Mouse (Mus musculus) MEL (cell line): ENCODE measurements around the gene Rab1a.

ENCODE experiments used
- CTCF ChIP-seq, 3 experiments: IDR thresholded peaks in 2 of 3; conservative IDR thresholded peaks in 1 of 3; 2 replicates each; pipeline ENCODE4 v1.5.1; 2011 to 2012; ENCODE audit warnings: low read length in 3 of 3, low read depth in 2 of 3, mild to moderate bottlenecking in 2 of 3, improper control_type of control experiment in 1 of 3, inconsistent platforms in 1 of 3, mixed read lengths in 1 of 3, moderate library complexity in 1 of 3; ENCODE audit not compliant: control insufficient read depth in 1 of 3, insufficient read depth in 1 of 3, poor library complexity in 1 of 3, severe bottlenecking in 1 of 3
- ELF1 ChIP-seq: IDR thresholded peaks from 2 replicates; pipeline ENCODE4 v1.6.1; 2014; ENCODE audit warnings: low read depth, mild to moderate bottlenecking, inconsistent platforms, low read length, improper control_type of control experiment, moderate library complexity
- EP300 ChIP-seq, 2 experiments: IDR thresholded peaks; 2 replicates each; pipeline ENCODE4 v1.6.1; 2011; ENCODE audit warnings: improper control_type of control experiment in 2 of 2, low read length in 2 of 2, low read depth in 1 of 2, mild to moderate bottlenecking in 1 of 2
- ETS1 ChIP-seq: IDR thresholded peaks from 2 replicates; pipeline ENCODE4 v1.6.1; 2012; ENCODE audit warnings: low read depth, mild to moderate bottlenecking, inconsistent platforms, low read length, improper control_type of control experiment, moderate library complexity
- POLR2A ChIP-seq, 2 experiments: IDR thresholded peaks; 2 replicates each; pipeline ENCODE4 v1.6.1; 2011 to 2012; ENCODE audit warnings: low read length in 2 of 2, mild to moderate bottlenecking in 2 of 2, control low read depth in 1 of 2, improper control_type of control experiment in 1 of 2, low read depth in 1 of 2, moderate library complexity in 1 of 2; ENCODE audit not compliant: control insufficient read depth in 1 of 2, insufficient read depth in 1 of 2, poor library complexity in 1 of 2
- SMC3 ChIP-seq: IDR thresholded peaks from 2 replicates; pipeline ENCODE4 v1.6.1; 2011; ENCODE audit warnings: low read depth, low read length, improper control_type of control experiment
- USF2 ChIP-seq, 2 experiments: IDR thresholded peaks; 2 replicates each; pipeline ENCODE4 v1.6.1; 2011 to 2012; ENCODE audit warnings: improper control_type of control experiment in 2 of 2, low read length in 2 of 2, borderline replicate concordance in 1 of 2, inconsistent platforms in 1 of 2, low read depth in 1 of 2, mild to moderate bottlenecking in 1 of 2; ENCODE audit not compliant: insufficient read depth in 1 of 2
- ZC3H11A ChIP-seq: IDR thresholded peaks from 2 replicates; pipeline ENCODE4 v1.6.1; 2012; ENCODE audit warnings: low read depth, mild to moderate bottlenecking, inconsistent platforms, low read length, improper control_type of control experiment

DNA sequence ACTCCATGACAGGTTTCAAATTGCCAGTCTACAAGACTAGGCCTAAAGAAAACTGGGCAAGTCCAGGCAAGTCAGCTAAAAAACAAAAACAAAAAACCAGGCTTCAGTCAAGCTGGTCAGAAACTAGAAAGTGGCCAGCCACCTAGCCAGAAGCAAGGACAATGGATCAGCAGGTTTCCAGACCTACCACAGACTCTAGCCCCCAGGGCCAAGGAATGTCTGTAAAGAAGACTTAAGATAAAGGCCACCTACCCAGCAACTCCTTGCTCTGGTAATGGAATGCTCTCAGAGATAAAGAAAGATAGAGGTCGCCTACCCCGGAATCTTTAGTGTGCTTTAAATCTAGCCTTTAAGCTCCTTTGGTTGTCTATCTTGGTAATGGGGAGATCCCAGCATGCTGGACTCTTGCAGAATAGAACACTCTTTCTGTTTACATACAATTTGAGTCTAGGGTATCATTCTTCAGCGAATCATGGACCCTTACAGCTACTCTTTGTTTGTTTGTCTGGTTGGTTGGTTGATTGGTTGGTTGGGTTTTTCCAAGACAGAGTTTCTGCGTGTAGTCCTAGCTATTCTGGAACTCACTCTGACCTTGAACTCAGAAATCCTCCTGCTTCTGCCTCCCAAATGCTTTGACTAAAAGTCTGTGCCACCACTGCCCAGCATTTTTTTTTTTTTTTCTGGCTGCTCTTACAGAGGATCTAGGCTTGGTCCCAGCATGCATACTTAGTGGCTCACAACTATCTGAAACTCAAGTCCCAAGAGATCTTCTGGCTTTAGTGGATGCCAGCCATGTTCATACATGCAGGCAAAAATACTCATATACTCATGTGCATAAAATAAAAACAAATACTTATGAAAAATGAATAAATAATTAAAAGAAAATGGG lies 36.0 kb upstream of the Rab1a start:
- TF ChIP-seq CTCF (IDR thresholded peaks at IDR 0.05 in 2 of 3, conservative IDR thresholded peaks at IDR 0.05 in 1 of 3; ENCODE audit: control insufficient read depth in 1 of 3, insufficient read depth in 1 of 3, low read depth in 2 of 3, low read length in 3 of 3, poor library complexity in 1 of 3, severe bottlenecking in 1 of 3) (no peak), SMC3 (no peak), EP300 (IDR thresholded peaks at IDR 0.05; ENCODE audit: low read depth in 1 of 2, low read length in 2 of 2) (no peak), POLR2A (IDR thresholded peaks at IDR 0.05; ENCODE audit: control insufficient read depth in 1 of 2, insufficient read depth in 1 of 2, low read depth in 1 of 2, low read length in 2 of 2, poor library complexity in 1 of 2) (no peak), ELF1 (no peak), USF2 (IDR thresholded peaks at IDR 0.05; ENCODE audit: borderline replicate concordance in 1 of 2, insufficient read depth in 1 of 2, low read depth in 1 of 2, low read length in 2 of 2) (no peak), ZC3H11A (no peak), ETS1 (no peak)
